Mouse (Mus musculus): ENCODE measurements around the gene Gm973. TPM values are rescaled to one million over a fixed set of nuclear protein-coding genes. Genes with fewer than 3 reads are reported as not detected.
"Not testable (repeated sequence)": the region's sequence is repeated elsewhere in the genome, so short reads cannot be mapped to it uniquely, and the experiment has no call there.

Gene Gm973
- polyA plus RNA-seq, 1 experiment: 0.13 TPM

DNA sequence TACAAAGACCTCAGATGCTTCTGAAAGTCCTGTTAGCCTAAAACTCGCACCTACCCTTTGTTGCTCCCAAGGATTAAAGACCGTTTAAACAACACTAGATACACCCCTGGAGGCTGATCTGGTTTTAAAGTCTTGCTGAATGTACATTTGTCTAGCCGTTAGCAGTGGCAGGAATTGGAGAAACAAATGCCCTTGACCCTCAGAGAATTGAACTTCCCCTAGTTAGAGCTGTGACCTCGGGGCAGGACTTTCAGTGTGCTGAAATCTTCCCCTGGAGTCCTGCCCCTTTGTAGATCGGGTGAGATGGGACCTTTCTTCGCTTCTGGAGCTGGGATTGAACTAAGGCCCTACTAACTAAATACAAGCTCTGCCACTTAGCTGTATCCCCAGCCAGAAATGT is 113.1 kb downstream of the Gm973 start:
- TF ChIP-seq POLR2A (IDR thresholded peaks at IDR 0.05; ENCODE audit: low read depth, low read length): no peak
- no peak for TF ChIP-seq CTCF (IDR thresholded peaks at IDR 0.05; ENCODE audit: extremely low read depth, insufficient read length, insufficient replicate concordance, low read depth, low read length)
- Histone ChIP-seq H3K36me3 (ENCODE audit: control insufficient read depth, insufficient read depth, low read length) (no peaks in the 10 kb centered on the region), H3K4me3 (ENCODE audit: low read depth, low read length) (no peak overlapping the region), H3K27me3 (ENCODE audit: control insufficient read depth, insufficient read depth, low read length) (no peaks in the 10 kb centered on the region), H3K27ac (ENCODE audit: insufficient read depth, low read depth, low read length) (no peak overlapping the region), H3K4me1 (ENCODE audit: control insufficient read depth, insufficient read depth, insufficient read length, low read length) (no peaks in the 10 kb centered on the region)
- WGBS: 60% methylated on average over 6 of the region's 6 CpGs

DNA sequence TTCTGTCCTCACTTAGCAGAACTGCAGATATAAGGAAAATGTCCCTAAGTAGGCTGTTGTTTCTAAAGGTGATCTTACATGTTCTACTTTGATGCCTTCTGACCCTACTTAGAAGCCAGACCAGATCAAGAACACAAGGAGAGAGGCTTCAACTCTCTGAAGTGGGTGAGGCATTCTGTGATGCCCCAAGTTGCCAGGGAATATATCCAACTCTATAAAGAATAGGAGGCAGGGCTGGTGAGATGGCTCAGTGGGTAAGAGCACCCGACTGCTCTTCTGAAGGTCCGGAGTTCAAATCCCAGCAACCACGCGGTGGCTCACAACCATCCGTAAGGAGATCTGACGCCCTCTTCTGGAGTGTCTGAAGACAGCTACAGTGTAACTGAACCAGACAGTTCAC is 114.3 kb downstream of the Gm973 start:
- H3K4me3 ChIP-seq (ENCODE audit: low read depth, low read length); H3K36me3 ChIP-seq (ENCODE audit: control insufficient read depth, insufficient read depth, low read length); H3K27me3 ChIP-seq (ENCODE audit: control insufficient read depth, insufficient read depth, low read length); H3K27ac ChIP-seq (ENCODE audit: insufficient read depth, low read depth, low read length); H3K4me1 ChIP-seq (ENCODE audit: control insufficient read depth, insufficient read depth, insufficient read length, low read length): not testable (repeated sequence)
- 88% methylated on average over 6 of the region's 6 CpGs for WGBS

DNA sequence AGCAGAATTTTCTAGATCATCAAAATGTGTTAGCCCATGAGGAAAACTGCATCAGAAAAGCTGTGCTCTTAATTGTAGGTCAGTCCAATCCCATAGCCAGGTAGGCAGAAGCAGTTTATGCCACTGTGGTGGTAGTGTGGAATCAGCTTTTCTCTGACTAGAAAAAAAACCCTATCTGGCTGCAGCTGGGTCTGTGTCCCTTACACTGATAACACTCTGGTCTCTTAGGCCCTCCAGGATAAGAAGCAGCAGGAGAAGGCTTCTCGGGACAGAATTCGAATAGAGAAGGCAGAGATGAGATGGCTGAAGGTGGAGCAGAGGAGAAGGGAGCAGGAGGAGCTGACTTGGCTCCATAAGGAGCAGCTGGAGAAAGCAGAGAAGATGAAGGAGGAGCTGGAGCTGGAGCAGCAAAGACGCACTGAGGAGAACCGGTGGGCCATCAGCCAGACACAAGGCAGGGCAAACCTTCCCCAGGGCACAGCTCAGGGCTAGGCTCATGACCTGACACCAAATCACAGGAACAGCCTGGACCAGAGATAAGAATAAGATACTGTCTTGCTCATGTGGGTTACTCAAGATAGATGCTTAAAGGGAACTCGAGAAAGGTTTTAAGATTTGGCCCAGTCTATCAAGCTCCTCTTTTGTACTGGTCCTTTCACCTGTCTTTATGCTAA is 116.1 kb downstream of the Gm973 start:
- Histone ChIP-seq H3K4me1 (ENCODE audit: control insufficient read depth, insufficient read depth, insufficient read length, low read length) (no peaks in the 10 kb centered on the region), H3K4me3 (ENCODE audit: low read depth, low read length) (no peak overlapping the region), H3K36me3 (ENCODE audit: control insufficient read depth, insufficient read depth, low read length) (no peaks in the 10 kb centered on the region), H3K27me3 (ENCODE audit: control insufficient read depth, insufficient read depth, low read length) (no peaks in the 10 kb centered on the region), H3K27ac (ENCODE audit: insufficient read depth, low read depth, low read length) (no peak overlapping the region)
- TF ChIP-seq POLR2A (IDR thresholded peaks at IDR 0.05; ENCODE audit: low read depth, low read length): no peak
- TF ChIP-seq CTCF (IDR thresholded peaks at IDR 0.05; ENCODE audit: extremely low read depth, insufficient read length, insufficient replicate concordance, low read depth, low read length): no peak
- 76% methylated on average over 5 of the region's 5 CpGs for WGBS

DNA sequence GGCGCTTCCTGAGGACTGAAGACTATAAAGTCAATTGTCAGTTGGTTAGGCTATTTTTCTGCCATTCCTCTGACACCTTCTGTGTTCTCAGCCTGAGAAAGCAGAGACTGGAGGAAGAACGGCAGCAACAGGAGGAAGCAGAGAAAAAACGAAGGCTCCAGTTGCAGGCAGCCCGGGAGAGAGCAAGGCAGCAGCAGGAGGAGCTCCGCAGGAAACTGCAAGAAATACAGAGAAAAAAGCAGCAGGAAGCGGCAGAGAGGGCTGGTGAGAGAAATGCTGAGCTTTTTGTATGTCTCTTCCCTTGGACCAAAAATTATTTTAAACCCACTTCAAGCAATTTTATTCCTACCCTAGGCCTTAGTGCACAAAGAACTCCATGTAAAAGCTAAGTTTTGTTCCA is 117.0 kb downstream of the Gm973 start:
- Histone ChIP-seq H3K27me3 (ENCODE audit: control insufficient read depth, insufficient read depth, low read length) (no peaks in the 10 kb centered on the region), H3K4me3 (ENCODE audit: low read depth, low read length) (no peak overlapping the region), H3K4me1 (ENCODE audit: control insufficient read depth, insufficient read depth, insufficient read length, low read length) (no peaks in the 10 kb centered on the region), H3K36me3 (ENCODE audit: control insufficient read depth, insufficient read depth, low read length) (no peaks in the 10 kb centered on the region), H3K27ac (ENCODE audit: insufficient read depth, low read depth, low read length) (no peak overlapping the region)
- no peak for TF ChIP-seq POLR2A (IDR thresholded peaks at IDR 0.05; ENCODE audit: low read depth, low read length)
- TF ChIP-seq CTCF (IDR thresholded peaks at IDR 0.05; ENCODE audit: extremely low read depth, insufficient read length, insufficient replicate concordance, low read depth, low read length): no peak
- 52% methylated on average over 6 of the region's 6 CpGs for WGBS

DNA sequence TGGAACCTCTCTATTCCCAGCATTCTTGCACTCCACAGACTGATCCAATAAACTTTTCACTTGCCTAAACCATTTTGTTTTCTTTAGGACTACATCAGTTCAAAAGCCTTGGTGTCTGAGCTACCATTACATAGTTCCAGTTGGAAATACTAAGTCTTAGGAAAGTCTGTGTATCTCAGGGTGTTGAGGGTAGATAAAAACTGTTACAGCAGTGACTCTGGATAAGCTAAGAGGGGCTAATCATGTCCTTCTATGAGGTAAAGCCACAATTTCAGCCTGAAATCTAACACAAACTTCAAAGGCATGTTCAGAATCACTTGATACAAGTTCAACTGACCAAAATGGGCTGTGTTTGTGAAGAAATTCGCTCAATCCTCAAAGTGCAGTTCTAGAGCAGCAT is 120.3 kb downstream of the Gm973 start:
- TF ChIP-seq CTCF (IDR thresholded peaks at IDR 0.05; ENCODE audit: extremely low read depth, insufficient read length, insufficient replicate concordance, low read depth, low read length): no peak
- no peak for TF ChIP-seq POLR2A (IDR thresholded peaks at IDR 0.05; ENCODE audit: low read depth, low read length)
- H3K27ac ChIP-seq (ENCODE audit: insufficient read depth, low read depth, low read length): no peak overlapping the region
- no peak overlapping the region for H3K4me3 ChIP-seq (ENCODE audit: low read depth, low read length)
- H3K27me3 ChIP-seq (ENCODE audit: control insufficient read depth, insufficient read depth, low read length): no peaks in the 10 kb centered on the region
- WGBS: 80% methylated on average over 1 of the region's 1 CpGs
- peaks cover 10% of the 10 kb centered on the region for H3K36me3 ChIP-seq (ENCODE audit: control insufficient read depth, insufficient read depth, low read length)
- H3K4me1 ChIP-seq (ENCODE audit: control insufficient read depth, insufficient read depth, insufficient read length, low read length): no peaks in the 10 kb centered on the region

DNA sequence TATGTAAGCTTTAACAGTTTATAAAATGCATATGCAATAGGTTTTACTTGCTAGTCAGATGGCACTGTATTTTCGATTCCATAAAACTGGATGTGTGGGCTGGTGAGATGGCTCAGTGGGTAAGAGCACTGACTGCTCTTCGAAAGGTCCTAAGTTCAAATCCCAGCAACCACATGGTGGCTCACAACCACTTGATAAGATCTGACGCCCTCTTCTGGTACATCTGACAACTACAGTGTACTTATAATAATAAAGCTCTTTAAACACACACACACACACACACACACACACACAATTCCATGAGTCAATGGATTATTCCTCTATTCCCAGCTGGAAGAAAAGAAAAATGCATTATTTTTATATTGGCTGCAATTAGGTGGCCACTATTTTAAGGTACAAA is 122.3 kb downstream of the Gm973 start:
- 83% methylated on average over 3 of the region's 3 CpGs for WGBS
- H3K36me3 ChIP-seq (ENCODE audit: control insufficient read depth, insufficient read depth, low read length): peaks cover 17% of the 10 kb centered on the region
- H3K27me3 ChIP-seq (ENCODE audit: control insufficient read depth, insufficient read depth, low read length): no peaks in the 10 kb centered on the region
- no peak overlapping the region for H3K27ac ChIP-seq (ENCODE audit: insufficient read depth, low read depth, low read length)
- no peak overlapping the region for H3K4me3 ChIP-seq (ENCODE audit: low read depth, low read length)
- TF ChIP-seq POLR2A (IDR thresholded peaks at IDR 0.05; ENCODE audit: low read depth, low read length): no peak
- no peak for TF ChIP-seq CTCF (IDR thresholded peaks at IDR 0.05; ENCODE audit: extremely low read depth, insufficient read length, insufficient replicate concordance, low read depth, low read length)
- H3K4me1 ChIP-seq (ENCODE audit: control insufficient read depth, insufficient read depth, insufficient read length, low read length): no peaks in the 10 kb centered on the region

DNA sequence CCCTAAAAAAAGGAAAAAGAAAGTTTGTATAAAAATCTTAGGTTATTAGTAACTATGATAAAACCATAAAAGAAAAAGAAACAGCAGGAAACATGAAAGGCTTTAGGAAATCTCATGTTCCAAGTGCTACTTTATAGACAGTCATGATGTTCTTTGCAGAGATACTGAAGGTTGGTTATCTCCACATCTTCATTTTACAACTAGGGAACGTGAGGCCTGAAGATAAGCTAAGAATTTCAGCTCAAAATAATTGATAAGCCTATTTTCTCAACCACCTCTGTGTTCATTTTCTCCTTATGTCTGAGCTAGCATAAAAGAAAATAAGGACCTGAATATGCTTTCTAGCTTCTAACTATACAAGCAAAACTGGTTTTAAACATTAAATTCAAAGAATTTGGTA is 126.4 kb downstream of the Gm973 start:
- Histone ChIP-seq H3K4me3 (ENCODE audit: low read depth, low read length) (no peak overlapping the region), H3K27me3 (ENCODE audit: control insufficient read depth, insufficient read depth, low read length) (no peaks in the 10 kb centered on the region), H3K36me3 (ENCODE audit: control insufficient read depth, insufficient read depth, low read length) (peaks cover 27% of the 10 kb centered on the region), H3K4me1 (ENCODE audit: control insufficient read depth, insufficient read depth, insufficient read length, low read length) (no peaks in the 10 kb centered on the region), H3K27ac (ENCODE audit: insufficient read depth, low read depth, low read length) (no peak overlapping the region)
- WGBS: 37% methylated on average over 1 of the region's 1 CpGs
- no peak for TF ChIP-seq CTCF (IDR thresholded peaks at IDR 0.05; ENCODE audit: extremely low read depth, insufficient read length, insufficient replicate concordance, low read depth, low read length)
- no peak for TF ChIP-seq POLR2A (IDR thresholded peaks at IDR 0.05; ENCODE audit: low read depth, low read length)

DNA sequence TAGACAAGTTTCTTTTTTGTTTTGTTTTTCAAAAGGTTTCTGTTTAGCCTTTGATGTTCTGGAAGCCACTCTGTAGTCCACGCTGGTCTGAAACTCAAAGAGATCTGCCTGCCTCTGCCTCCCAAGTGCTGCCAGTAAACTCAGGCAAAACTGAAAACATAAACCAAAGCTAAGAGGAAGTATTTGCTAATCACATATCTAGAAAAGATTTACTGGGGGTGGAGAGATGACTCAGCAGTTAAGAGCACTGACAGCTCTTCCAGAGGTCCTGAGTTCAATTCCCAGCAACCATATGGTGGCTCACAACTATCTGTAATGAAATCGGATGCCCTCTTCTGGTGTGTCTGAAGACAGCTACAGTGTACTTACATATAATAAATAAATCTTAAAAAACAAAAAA is 130.4 kb downstream of the Gm973 start:
- H3K4me1 ChIP-seq (ENCODE audit: control insufficient read depth, insufficient read depth, insufficient read length, low read length); H3K27ac ChIP-seq (ENCODE audit: insufficient read depth, low read depth, low read length); H3K4me3 ChIP-seq (ENCODE audit: low read depth, low read length); H3K27me3 ChIP-seq (ENCODE audit: control insufficient read depth, insufficient read depth, low read length): not testable (repeated sequence)
- peaks cover 27% of the 10 kb centered on the region for H3K36me3 ChIP-seq (ENCODE audit: control insufficient read depth, insufficient read depth, low read length)
- WGBS: 91% methylated on average over 2 of the region's 2 CpGs

Measured in small intestine, adult 2 months (tissue).